Mouse (Mus musculus) CD4-positive helper T cell, adult 2 months (primary cell): Measurements from ENCODE around the gene Ugcg.
"Not testable (repeated sequence)": the region's sequence is repeated elsewhere in the genome, so short reads cannot be mapped to it uniquely, and the experiment has no call there.

Experiments
- DNase-seq: peaks from one replicate; pipeline ENCODE4 v3.0.0-alpha.2; 2012; ENCODE audit warnings: low read depth, missing footprints, low spot score

Ugcg gene

GRCm38 (mm10) chr4:59255988-59256387 is 66.9 kb downstream of the Ugcg start:
- DNase-seq, result no peak

- DNase-seq, result no peak
Measured at GRCm38 (mm10) chr4:59257866-59258265, 68.8 kb downstream of the Ugcg start.

GRCm38 (mm10) chr4:59258771-59259170 is 69.7 kb downstream of the Ugcg start:
- no peak for DNase-seq

DNA sequence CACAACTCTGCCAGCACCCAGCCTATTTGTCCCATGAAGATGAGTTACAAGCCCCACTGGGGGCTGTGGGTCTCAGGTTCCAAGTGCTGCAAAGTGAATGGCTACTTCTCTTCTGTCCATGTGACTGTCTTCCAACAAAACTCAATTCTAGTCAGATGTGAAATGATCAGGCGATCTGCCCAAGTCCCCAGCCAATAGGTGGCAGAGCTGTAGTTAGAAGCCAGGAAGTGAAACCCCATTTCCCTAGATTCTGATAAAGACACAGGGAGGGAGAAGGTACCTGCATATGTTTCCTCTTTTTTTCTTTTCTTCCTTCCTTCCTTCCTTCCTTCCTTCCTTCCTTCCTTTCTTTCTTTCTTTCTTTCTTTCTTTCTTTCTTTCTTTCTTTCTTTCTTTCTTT is 70.7 kb downstream of the Ugcg start:
- DNase-seq, result no peak

- peak; percentile 85 for DNase-seq
Measured at GRCm38 (mm10) chr4:59260871-59261515, 71.9 kb downstream of the Ugcg start.

GRCm38 (mm10) chr4:59261582-59261981 is 72.5 kb downstream of the Ugcg start:
- DNase-seq, result not testable (repeated sequence)

DNA sequence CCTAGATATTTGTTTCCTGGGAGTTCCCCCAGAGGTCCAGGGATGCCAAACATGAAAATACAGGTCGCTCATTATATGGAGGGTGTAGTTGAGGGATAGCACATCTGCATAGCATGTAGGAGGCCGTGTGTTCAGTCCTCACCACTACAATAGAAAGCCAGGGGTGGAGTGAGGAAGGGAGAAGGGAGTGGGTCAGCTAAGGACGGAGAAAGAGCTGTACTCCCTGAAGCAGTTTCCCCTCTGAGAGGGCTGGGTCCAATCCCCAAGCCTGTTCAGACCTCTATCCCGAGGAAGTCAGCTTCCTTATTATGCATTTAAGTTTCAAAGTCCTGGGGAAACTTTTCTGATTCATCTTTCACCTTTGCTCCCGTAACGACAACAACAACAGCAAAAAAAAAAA is 73.1 kb downstream of the Ugcg start:
- DNase-seq, result no peak

GRCm38 (mm10) chr4:59263418-59263817 is 74.4 kb downstream of the Ugcg start:
- no peak for DNase-seq

- peak; percentile 77 for DNase-seq
Measured at GRCm38 (mm10) chr4:59264611-59265095, 75.6 kb downstream of the Ugcg start.

GRCm38 (mm10) chr4:59265182-59265581 is 76.1 kb downstream of the Ugcg start:
- DNase-seq, result peak; percentile 75

GRCm38 (mm10) chr4:59265631-59266030 is 76.6 kb downstream of the Ugcg start:
- peak; percentile 41 for DNase-seq
